Mouse (Mus musculus): ENCODE results near the gene 1700129C05Rik. TPM values are rescaled to one million over a fixed set of nuclear protein-coding genes. Genes with fewer than 3 reads are reported as not detected.

1700129C05Rik gene
- polyA plus RNA-seq (2012; fragmentation: generic; extraction: Trizol): not detected

DNA sequence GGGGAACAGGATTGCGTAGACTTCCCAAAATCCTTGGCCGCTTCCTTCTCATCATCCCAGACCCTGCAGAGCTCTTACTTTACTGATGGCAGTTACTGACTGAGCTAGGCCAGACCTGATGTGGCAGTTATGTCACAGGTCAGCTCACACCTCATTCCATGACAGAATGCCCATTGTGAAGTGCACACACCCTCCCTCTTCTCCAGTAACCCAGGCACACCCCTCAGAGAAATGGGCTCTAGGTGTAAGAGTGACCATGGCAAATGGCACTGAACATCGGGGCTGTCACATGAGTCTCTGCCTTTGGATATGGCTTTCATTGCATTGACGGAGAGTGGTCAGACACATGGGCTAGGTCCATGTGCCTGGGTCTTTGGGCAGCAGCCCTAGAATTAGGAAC is at the start of gene 1700129C05Rik:
TSS of gene 1700129C05Rik (minus strand) at position 101 of the 400 bp plus-strand sequence.

DNA sequence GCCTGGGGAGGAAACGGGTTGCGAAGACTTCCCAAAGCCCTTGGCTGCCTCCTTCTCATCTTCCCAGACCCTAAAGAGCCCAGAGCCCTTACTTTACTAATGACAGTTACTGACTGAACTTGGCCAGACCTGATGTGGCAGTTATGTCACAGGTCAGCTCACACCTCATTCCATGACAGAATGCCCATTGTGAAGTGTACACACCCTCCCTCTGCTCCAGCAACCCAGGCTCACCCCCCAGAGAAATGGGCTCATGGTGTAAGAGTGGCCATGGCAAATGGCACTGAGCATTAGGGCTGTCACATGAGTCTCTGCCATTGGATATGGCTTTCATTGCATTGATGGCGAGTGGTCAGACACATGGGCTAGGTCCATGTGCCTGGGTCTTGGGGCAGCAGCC is 36.0 kb upstream of the 1700129C05Rik start, which contains the start of gene Gm5142:
TSS of gene Gm5142 (minus strand) at position 101 of the 400 bp plus-strand sequence.

Other genes with a start within 250 kb of the 1700129C05Rik start
- gene Gm5142, start 35.9 kb upstream of the 1700129C05Rik start, polyA plus RNA-seq (2012; fragmentation: generic; extraction: Trizol): not detected
- 1 to 10 TPM; 1.8 to 8.4 TPM for gene Rcbtb1, start 58.3 kb upstream of the 1700129C05Rik start, polyA plus RNA-seq (2012; fragmentation: generic; extraction: Trizol)
- under 1 TPM in 1 of 2 experiments, not detected in 1; 0.08 TPM for gene Gm6904, start 117.3 kb upstream of the 1700129C05Rik start, polyA plus RNA-seq (2012; fragmentation: generic; extraction: Trizol)
- gene Phf11a, start 154.6 kb upstream of the 1700129C05Rik start, polyA plus RNA-seq (2012; fragmentation: generic; extraction: Trizol): not detected
- gene Phf11b, start 198.5 kb upstream of the 1700129C05Rik start, polyA plus RNA-seq (2012; fragmentation: generic; extraction: Trizol): 1 to 10 TPM in 1 of 2 experiments, under 1 TPM in 1; 0.02 to 3.7 TPM
- gene Phf11d, start 222.6 kb upstream of the 1700129C05Rik start, polyA plus RNA-seq (2012; fragmentation: generic; extraction: Trizol): 1 to 10 TPM in 1 of 2 experiments, under 1 TPM in 1; 0.21 to 9.3 TPM

Measured in C3H10T1/2 (cell line).